Mouse (Mus musculus) liver, postnatal 0 days (tissue): ENCODE measurements around the gene Tent5d.

Experiments used
- CTCF ChIP-seq: sonication (generic); IDR thresholded peaks from 2 replicates; pipeline ENCODE4 v1.5.1; 2016; ENCODE audit warnings: antibody characterized with exemption, low read depth
- EP300 ChIP-seq: IDR thresholded peaks from 2 replicates; pipeline ENCODE4 v1.6.1; 2016; ENCODE audit warnings: antibody characterized with exemption, low read depth, mild to moderate bottlenecking

DNA sequence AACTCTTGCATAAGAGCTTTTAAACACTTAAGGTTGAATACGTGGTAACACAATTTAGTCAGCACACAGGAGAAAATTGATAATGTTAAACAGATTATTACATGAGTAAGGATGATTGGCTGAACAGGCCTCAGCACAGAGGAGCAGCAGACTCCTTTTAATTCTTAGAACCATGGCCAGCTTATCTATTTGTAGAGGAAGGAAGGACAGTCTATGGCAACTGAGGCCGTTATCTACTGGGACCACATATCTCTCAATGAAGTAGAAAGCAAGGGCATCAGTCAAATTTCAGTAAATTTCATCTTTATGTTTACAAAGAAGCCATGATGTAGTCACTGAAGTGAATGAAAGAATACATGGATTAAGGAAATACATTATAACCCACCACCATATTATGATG lies 4.5 kb downstream of the Tent5d start:
- TF ChIP-seq CTCF (no peak), EP300 (no peak)
